Mouse (Mus musculus) large intestine, adult 2 months (tissue): ENCODE data around the gene Gm29427. TPM values are rescaled to one million over a fixed set of nuclear protein-coding genes. Genes with fewer than 3 reads are reported as not detected.
A peak's percentile ranks its signal among the peaks of the same experiment; 100 is the strongest.

Source experiments
- DNase-seq: peaks from one replicate; pipeline ENCODE4 v3.0.0-alpha.2; 2012; ENCODE audit warnings: low read depth, low spot score
- WGBS: fragments of 180-500 bp; shearing (Covaris S2); methylation state at CpG from one replicate; pipeline ENCODE4 v1.1.7; 2018; 5-methylcytosine and 5-hydroxymethylcytosine counted together
- polyA plus RNA-seq: library from polyadenylated mRNA; depleted of rRNA; stranded (reverse); fragments of >200 nt; gene quantifications from 2 replicates; pipeline ENCODE4 v1.2.3, GENCODE M21; 2012

The Gm29427 gene
- polyA plus RNA-seq, 1 experiment, result not detected

DNA sequence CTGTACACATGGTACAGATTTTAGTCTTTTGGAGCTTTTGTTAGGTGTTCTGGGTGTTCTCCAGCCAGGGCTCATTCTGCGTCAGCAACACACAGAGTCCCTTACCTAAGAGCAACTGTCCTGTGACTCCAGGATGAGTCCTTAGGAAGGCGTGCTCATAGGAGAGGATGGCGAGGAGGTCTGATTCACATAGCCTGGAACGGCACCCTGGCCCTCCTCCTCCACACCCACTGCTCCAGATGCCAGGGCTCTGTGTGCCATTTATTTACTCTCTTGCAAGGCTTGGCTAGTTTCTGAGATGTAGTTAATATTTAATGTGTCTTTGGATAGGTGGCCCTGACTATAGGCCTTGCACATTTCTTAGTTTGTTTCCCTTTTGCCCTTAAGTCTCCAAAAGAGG, 18.1 kb upstream of the Gm29427 start:
- 42% methylated on average over 4 of the region's 4 CpGs for WGBS
- no peak for DNase-seq

DNA sequence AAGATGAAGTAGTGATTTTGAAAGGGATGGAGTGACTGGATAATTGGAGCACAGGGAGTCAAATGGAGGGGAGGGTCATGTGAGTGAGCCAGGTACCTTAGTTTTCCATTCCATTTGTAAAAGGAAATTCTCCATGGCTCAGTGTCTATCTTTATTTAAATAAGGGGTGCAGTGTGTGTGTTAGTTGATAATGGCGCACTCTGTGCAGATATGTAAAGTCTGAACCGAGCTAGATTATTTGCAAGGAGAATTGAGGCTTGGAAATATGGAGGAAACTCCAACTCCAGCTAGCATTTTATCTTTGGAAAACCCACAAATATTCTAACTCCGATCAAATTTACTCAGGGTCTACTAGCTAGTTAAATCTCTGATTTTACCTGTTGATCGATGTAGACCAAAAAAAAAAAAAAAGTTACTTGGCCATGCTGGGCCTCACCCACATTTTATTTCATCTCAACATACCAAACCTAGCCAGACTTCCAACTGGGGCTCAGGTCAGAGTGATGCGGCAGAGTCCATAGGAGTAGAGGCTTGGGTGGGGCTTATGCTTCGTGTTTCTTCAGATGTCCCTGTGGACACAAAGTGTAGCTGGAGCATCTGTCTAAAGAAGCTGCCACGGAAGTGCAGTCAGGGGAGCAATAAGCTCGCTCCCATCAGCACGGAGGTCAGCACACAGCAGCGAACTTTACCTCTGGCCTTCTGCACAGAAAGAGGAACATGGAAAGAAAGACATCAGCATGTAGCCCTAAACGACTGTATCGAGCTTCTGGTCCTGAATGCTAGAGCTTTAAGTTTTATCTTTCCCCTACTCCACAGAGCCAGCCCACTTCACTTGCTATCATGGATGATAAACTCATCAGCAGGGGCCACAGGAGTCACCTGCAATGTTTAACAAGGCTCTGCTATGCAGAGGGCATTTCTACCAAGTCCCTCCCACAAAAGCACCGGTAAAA, 17.4 kb upstream of the Gm29427 start:
- DNase-seq, result no peak
- 33% methylated on average over 13 of the region's 13 CpGs for WGBS

DNA sequence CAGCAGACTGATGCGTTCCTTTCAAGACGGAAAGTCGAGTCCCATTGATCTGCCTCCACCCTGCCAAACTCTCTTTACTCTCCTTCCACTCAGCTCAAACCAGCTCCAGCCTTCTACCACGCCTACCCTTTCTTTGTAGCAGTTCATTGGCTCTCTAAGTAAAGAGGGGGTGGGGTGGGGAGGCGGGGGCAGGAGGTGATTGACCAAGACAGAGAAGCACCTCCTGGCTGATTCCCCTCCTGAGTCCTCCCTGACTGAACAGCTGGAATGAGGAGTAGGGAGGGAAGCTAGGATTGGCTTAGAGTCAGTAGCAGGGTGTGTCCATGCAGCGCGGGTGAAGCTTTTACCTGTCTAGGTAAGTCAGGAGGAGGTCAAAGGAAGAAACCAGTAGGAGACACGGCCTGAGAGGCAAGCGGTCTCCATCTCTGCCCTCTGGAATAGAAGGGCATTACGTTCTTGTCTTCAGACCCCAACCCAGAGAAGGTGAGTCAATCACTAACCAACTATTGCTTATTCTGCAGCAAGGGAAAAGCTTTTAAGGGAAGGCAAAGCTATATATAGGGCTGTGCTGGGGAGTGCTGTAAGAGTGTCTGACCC, 16.2 kb upstream of the Gm29427 start, which contains the start of gene AA986860:
Gene AA986860 (plus strand): TSS at position 236 of the 597 bp plus-strand sequence.
- WGBS, result 12% methylated on average over 10 of the region's 10 CpGs
- DNase-seq, result peak; percentile 84

DNA sequence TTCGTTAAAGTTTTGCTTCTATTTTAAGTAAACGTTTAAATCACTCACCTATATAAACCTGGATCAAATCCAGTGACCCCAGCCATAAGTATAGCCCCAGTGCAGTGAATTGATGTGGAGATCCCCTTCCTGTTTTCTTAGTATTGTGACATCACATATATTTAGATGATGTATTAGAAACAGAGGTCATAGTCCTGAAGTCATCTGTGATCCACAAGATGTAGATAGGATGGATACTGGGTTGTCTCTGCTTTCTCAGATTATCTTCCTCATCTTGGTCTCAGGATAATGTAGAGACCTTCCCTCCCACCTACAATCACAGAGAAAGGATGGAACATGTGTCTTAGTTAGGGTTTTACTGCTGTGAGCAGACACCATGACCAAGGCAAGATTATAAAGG, 13.6 kb upstream of the Gm29427 start, which contains the start of gene Pfkfb2:
Gene Pfkfb2 (minus strand): TSS at position 101 of the 400 bp plus-strand sequence.
- DNase-seq, result no peak
- 42% methylated on average over 2 of the region's 2 CpGs for WGBS

DNA sequence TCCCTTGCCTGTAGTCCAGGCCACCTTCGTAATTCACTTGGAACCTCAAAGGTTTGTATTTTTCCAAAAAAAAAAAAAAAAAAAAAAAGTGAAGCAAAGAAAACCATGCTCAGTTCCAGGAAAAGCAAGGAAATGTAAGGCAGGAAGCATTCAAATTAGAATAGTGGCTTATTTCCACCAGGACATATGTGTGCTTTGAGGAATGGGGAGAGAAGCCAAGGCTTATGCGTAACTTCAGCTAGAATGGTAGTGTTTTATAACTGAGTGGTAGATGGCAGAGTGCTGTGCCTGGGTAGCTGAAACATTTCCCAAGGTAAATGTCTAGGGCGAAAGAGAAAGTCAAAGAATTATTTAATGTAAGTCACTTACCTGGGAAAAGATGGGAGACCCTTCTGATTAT, 13.1 kb upstream of the Gm29427 start:
- 92% methylated on average over 3 of the region's 3 CpGs for WGBS
- DNase-seq, result no peak

DNA sequence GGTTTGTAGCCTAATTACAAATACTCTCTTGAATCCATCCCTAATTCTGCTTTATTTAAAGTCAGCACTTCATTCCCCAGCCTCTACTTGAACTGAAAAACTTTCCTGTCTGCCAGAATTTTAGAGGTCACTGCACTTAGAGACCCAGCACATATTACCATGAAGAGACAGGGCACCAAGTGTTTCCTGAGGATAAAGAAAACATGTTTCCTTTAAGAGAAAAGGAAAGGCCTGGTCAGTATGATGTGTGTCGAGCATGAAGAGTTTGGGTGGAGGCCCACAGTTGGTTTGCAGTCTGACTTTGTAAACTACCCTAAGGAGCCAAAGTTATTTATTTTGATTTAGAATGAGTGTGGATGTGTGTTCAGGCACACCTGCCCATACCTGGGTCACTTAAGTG, 12.5 kb upstream of the Gm29427 start:
- 53% methylated on average over 1 of the region's 1 CpGs for WGBS
- DNase-seq, result no peak

DNA sequence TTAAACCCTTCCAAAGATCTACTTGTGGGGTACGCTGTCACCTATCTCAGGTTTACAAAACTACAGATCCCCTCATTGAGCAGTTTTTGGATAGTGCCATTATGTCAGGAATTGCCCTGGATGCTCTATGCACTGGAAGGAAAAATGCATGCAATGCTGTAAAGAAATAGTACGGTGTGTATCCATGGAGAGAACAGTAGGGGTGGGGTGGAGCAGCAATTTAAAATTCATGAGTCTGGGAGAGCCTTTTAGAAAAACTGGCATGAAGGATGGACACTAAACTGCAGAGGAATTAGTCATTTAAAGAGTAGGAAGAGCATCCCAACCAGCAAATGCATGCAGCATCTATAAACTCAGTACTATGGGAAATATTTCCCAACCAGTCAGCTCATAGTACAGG, 10.8 kb upstream of the Gm29427 start:
- DNase-seq, result no peak
- 84% methylated on average over 2 of the region's 2 CpGs for WGBS

DNA sequence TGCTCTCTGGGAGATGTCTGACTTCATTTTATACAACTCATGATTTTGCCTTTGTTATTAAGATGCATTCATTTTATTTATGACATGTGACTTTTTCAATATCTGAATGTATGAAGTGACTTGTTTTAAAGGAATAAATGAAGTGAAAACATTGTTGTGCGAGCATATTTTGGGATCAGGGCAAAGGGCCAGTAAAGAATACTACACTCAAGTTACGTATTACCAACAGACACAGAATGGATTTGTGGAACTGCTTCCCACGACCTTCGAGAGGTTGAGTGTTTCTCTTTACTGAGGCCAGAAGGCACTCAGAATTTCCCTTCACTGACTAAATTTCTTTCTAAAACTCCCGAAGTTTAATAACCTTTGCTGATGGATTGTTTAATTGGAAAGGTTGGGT, 8.6 kb upstream of the Gm29427 start:
- WGBS, result 83% methylated on average over 5 of the region's 5 CpGs
- no peak for DNase-seq

DNA sequence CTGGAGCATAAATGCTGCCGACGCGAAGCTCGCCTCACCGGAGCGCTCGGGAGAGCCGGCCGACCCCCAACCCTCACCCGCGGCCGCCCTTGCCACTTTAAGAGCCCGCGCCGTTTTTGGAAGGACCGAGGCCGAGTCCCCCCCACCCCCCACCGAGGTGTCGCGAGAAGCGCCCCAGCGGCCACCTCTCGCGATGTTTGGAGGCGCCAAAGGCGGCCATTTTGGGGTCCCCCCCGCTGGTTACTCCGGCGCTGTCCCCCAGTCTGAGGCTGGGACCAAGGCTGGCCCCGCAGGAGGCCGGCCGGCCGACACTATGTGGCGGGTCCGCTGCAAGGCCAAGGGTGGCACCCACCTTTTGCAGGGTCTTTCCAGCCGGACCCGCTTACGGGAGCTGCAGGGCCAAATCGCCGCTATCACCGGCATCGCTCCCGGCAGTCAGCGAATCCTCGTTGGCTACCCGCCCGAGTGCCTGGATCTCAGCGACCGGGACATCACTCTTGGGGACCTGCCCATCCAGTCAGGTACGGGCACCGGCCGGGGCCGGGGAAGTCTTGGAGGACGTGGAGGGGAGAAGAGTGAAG, 1.8 kb upstream of the Gm29427 start, which contains the start of gene Yod1:
Gene Yod1 (plus strand): TSS at position 37 of the 581 bp plus-strand sequence.
- no peak for DNase-seq
- WGBS, result under 1% methylated on average over 54 of the region's 54 CpGs

DNA sequence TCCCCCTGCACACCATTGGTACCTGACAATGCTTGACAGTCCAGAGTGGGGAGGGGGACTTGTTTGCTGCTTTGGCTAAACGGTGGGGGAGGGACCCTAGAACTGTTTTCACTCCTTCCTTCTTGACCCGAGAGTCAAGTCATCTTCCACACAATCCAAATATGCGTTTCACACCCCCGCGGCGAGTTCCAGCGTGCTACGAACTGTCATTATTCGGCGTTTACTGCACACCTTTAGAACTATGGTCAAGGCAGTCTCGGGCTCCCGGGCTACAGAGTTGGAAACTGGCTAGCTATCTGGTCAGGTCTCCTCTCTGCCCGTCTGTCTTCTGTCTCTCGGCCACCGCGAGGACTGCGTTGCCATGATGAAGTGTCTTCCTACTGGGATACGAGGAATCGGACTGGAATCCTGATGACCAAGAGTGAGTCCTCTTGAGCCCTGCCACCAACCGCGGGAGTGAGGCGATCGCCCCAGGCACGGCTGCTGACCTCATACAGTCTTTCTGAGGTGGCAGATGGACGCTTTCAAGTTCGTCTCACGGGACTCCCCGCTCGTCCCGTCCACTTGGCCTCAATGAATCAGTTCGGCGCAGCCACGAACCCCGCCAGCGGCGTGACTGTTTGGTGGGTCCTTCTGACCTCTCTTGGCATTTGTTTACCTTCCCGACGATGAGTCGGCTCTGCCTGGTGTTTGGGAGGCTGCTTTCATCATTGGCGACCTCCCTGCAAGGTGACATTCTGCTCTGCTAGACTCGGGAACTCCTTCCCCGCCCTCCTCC, 1.1 kb upstream of the Gm29427 start:
- no peak for DNase-seq

DNA sequence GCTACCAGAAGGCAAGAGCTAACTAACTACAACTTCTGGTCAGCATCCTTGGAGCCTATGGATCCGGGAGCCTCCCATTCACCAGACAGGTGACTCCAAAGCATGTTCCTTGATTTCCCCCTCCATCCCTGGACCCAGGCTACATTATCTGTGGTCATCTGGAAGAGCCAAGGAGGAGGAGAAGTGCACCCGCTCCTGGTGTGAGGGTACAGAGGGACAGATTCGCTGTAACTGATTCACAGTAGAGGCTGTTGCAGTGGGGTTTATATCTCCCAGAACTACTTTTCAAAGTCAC, 566 bp upstream of the Gm29427 start:
- no peak for DNase-seq
- WGBS, result 0% methylated on average over 3 of the region's 3 CpGs

More for the DNA sequence above, 1.1 kb upstream of the Gm29427 start:
- WGBS, result under 1% methylated on average over 42 of the region's 42 CpGs

DNA sequence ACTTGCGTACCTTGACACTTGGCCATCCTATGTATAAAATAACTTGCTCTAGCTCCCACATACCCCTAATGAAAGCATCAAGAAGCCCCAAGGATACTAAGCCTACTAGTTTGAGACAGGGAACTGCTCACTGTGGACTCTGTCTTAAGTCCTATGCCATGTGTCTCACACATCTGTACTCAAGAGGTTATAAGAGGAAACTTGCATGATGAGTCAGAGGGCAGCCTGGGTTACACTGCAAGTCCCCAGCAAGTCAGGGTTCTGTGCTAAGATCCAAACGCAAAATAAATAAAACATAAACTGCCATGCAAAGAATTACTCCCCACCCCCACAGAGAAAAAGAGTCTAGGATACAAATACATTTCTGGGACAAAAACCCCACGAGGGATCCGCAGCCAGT, 1.6 kb downstream of the Gm29427 start:
- DNase-seq, result no peak

DNA sequence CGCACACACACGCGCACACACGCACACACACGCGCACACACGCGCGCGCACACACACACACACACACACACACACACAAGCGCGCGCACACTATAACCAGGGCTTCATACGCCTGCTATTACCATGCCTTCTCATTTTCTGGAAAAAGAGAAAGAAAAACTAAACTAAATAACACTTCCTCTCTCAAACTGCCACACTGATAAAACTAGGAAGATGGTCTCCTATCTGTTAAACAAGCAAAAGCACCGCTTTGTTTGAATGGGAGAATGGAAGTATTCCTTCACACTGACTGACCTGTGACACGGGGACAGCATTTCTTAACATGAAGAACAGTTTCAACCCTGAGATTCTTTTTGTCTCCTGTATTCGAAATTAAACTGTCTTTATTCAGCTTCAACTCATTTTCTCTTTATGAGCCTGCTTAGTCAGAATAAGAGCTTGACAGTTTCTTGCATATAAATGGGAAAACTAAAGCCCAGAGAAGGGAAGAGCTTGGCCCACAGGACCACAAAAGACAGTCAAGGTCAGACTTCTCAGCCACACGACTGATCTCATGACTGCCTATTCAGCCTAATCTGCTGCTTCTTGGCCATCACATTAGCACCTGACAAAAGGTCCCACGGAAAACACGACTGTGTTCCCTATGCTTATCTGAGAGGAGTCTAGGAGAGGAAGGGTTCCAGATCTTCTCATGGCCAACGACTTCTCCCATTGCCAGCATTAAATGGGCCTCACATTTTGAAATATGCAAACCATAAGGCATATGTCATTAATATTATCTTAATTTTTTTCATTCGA, 5.1 kb downstream of the Gm29427 start:
- 91% methylated on average over 22 of the region's 22 CpGs for WGBS
- DNase-seq, result no peak

More for the DNA sequence above, 1.6 kb downstream of the Gm29427 start:
- 63% methylated on average over 4 of the region's 4 CpGs for WGBS

DNA sequence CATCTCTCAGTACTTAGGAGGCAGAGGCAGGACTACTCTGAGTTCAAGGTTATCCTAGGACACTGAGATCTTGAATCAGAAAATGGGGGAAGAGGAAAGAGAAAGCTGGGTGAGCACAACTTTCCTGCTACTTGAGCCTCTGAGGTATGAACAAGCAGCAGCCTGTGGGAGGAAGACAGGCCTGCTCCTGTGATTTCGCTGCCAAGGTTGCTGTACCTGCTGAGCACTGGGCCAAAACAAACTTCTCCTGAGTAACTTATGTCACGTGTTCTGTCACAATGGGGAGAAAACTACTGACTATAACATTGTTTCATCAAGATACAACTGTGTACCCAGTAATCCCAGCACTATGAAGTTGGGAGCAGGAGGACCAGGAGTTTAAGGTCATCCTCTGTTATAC, 12.0 kb downstream of the Gm29427 start:
- DNase-seq, result no peak
- 43% methylated on average over 2 of the region's 2 CpGs for WGBS

DNA sequence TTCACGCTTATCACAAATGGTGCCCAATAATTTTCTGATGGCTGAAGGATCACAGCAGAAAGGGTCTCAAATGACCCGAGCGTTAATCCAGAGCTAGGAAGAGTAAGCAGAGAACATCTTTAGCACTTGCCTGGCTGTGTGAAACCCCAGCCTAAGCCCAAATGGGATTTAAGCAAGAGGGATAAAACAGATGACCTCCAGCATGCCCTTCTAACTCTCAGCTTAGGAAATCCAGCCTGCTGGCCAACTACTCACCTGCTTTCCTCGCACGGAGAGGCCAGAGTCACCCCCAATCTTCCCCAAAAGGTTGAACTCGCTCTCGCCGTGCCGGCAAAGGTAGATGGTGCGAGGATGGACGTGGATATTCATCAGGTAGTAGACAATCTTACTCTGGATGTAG, 13.6 kb downstream of the Gm29427 start:
- 96% methylated on average over 11 of the region's 11 CpGs for WGBS
- DNase-seq, result no peak

DNA sequence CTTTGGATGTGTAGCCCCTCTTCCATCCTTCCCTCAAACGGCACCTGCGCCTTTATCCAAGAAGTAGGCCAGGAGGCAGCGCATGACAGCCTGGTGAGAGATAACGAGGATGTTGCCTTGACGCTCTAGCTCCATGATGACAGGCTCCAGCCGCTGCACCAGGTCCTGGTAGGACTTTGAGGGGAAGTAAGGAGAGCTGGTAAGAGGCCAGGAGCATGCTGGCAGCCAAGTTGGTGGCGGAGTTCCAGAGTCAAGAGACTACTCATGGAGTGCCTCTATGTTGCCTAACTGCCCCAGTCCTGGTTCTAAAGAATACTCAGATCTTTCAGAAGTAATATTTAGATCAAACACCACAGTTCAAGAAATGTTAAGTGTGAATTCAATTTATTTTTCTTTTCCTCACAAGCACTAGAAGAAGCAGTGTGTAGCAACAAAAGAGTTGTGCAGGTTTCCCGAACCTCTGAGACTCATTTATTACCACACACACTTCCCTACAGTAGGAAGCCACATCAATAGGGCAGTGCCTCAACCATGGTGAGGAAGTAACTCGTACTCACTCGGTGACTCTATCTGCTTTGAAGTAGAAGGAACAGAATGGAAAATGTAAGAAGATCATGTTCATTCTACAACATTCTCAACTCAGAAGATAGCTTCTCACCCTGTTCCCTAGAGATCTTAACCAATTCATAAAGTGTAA, 15.5 kb downstream of the Gm29427 start:
- WGBS, result 89% methylated on average over 10 of the region's 10 CpGs
- no peak for DNase-seq

DNA sequence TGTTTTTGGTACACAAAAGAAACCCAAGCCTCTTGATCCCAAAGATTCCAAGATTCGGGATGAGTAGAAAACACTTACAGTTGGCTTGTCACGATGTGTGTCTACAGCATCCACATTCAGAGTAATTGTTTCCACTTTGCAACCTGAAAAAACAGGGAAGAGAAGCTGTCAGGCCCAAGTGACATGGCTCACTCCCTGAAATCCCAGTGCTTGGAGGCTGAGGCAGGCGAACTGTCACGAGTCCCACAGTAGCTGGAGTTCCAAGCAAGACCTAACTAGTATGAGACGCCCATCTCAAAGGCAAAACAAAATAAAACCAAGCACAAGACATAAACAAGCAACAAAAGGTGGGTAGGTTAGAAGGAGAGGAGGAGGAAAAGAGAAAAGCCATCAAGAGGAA, 17.0 kb downstream of the Gm29427 start:
- WGBS, result 94% methylated on average over 5 of the region's 5 CpGs
- no peak for DNase-seq

DNA sequence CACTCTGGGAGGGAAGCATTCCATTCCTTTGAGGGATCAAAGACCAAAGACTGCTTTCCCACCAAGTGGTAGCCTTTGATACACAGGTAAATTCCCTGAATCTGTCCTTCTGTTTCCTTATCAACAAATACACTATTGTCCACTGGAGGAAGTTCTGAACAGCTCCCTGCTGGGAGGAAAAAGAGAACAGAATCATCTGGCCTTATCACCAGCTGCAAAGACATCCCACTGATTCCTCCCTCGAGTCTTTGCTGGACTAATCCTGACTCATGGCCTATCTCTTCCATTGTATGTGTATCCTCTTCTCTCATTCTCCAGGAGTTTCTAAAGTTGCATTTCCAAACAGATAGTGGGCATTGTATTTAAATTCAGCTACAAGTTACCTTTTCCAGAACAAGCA, 31.7 kb downstream of the Gm29427 start:
- WGBS, result 24% methylated on average over 1 of the region's 1 CpGs
- DNase-seq, result no peak
